Comparison of ENCODE assay signal across 8 mouse cellular contexts in genomic region chr6:47943021-47943691, GRCm38 (mm10). TPM values are rescaled to one million over a fixed set of nuclear protein-coding genes. Genes with fewer than 3 reads are reported as not detected.
A peak's percentile ranks its signal among the peaks of the same experiment; 100 is the strongest.
DNase-seq lines count a peak whose midpoint lies in the region; ATAC-seq lines count a peak whose summit lies in the region.

No protein-coding gene starts in this region.

- WGBS in hindbrain, embryonic 11.5 days, result 7% methylated on average over 53 of the region's 64 CpGs

- peak; percentile 84 for ATAC-seq in frontal cortex, adult (ENCODE audit: low TSS enrichment)
- ATAC-seq in hindbrain, embryonic 11.5 days (ENCODE audit: low FRiP score), result peak; percentile 91

- no peak overlapping the region for H3K27ac ChIP-seq in hindbrain, embryonic 11.5 days (ENCODE audit: low read depth, low read length)

- no peaks in the 10 kb centered on the region for H3K27me3 ChIP-seq in hindbrain, embryonic 11.5 days (ENCODE audit: control insufficient read depth, insufficient read depth, low read length)

- peak overlapping the region; percentile 79 for H3K4me2 ChIP-seq in hindbrain, embryonic 11.5 days (replicated peaks; ENCODE audit: low read depth, low read length)

- H3K36me3 ChIP-seq in hindbrain, embryonic 11.5 days (ENCODE audit: control insufficient read depth, insufficient read depth, low read length), result no peaks in the 10 kb centered on the region

- peak overlapping the region; percentile 75 for H3K9ac ChIP-seq in hindbrain, embryonic 11.5 days (ENCODE audit: low read depth, low read length)

- peak; percentile 44 for DNase-seq in R1 (ENCODE audit: low read depth, low spot score)
- peak; percentile 68 for DNase-seq in cerebellum, adult 9-11 months
- DNase-seq in hindbrain, embryonic 11.5 days (ENCODE audit: low spot score), result peak; percentile 82
- peak; percentile 50 to 55 for DNase-seq in layer of hippocampus, postnatal 36 days
- peak; percentile 82 to 83 for DNase-seq in lung, postnatal 4 days
- DNase-seq in retina, postnatal 1 day, result peak; percentile 87
- peak; percentile 52 for DNase-seq in urinary bladder, adult 2 months (ENCODE audit: low spot score)

- no peaks in the 10 kb centered on the region; the same call in 1 of the 2 replicates for H3K4me1 ChIP-seq in hindbrain, embryonic 11.5 days (replicated peaks; ENCODE audit: control insufficient read depth, insufficient read depth, low read length)

- no peaks in the 10 kb centered on the region for H3K9me3 ChIP-seq in hindbrain, embryonic 11.5 days (ENCODE audit: control insufficient read depth, low read length)

- peak overlapping the region; percentile 38 for H3K4me3 ChIP-seq in hindbrain, embryonic 11.5 days (ENCODE audit: low read depth, low read length)

RNA-seq across cellular contexts. Expression of gene Zfp956, which starts 10.0 kb away (rescaled TPM):
- 7.1 and 9.8 TPM in 2 replicates for polyA plus RNA-seq in hindbrain, embryonic 11.5 days (2014; fragmentation: Nextera tagmentation; extraction: Ambion mirVana)
- 10 to 100 TPM; 20.2 to 21.9 TPM for total RNA-seq in layer of hippocampus, postnatal 36 days (2021)
- 11.7 and 14.1 TPM in 2 replicates for polyA plus RNA-seq in urinary bladder, adult 2 months (2012; rRNA removed)

RNA-seq across cellular contexts. Expression of gene Zfp212, which starts 22.9 kb away (rescaled TPM):
- 9.9 and 13.9 TPM in 2 replicates for polyA plus RNA-seq in hindbrain, embryonic 11.5 days (2014; fragmentation: Nextera tagmentation; extraction: Ambion mirVana)
- 10 to 100 TPM; 18.0 to 22.3 TPM for total RNA-seq in layer of hippocampus, postnatal 36 days (2021)
- polyA plus RNA-seq in urinary bladder, adult 2 months (2012; rRNA removed), result 14.8 and 15.2 TPM in 2 replicates
